Mouse (Mus musculus): ENCODE data around the gene Trhr2. TPM values are rescaled to one million over a fixed set of nuclear protein-coding genes. Genes with fewer than 3 reads are reported as not detected.
"Not testable (repeated sequence)": the region's sequence is repeated elsewhere in the genome, so short reads cannot be mapped to it uniquely, and the experiment has no call there.

Gene Trhr2
- polyA plus RNA-seq, 1 experiment from 2014 or later: 0.20 TPM

GRCm38 (mm10) chr8:122329072-122329471 lies 31.5 kb downstream of the Trhr2 start:
- H3K9ac ChIP-seq: no peak overlapping the region
- H3K9me3 ChIP-seq (replicated peaks): no peaks in the 10 kb centered on the region
- H3K4me1 ChIP-seq: peaks cover 29% of the 10 kb centered on the region
- 47% methylated on average over 6 of the region's 8 CpGs for WGBS
- no peak overlapping the region for H3K27ac ChIP-seq (replicated peaks)
- no peak for ATAC-seq (ENCODE audit: insufficient number of reproducible peaks, low FRiP score, low TSS enrichment, low read depth)
- H3K27me3 ChIP-seq: peaks cover 2% of the 10 kb centered on the region; the same call in 1 of the 2 replicates
- no peak overlapping the region for H3K4me3 ChIP-seq (replicated peaks)
- peaks cover 1% of the 10 kb centered on the region; the same call in 1 of the 2 replicates for H3K36me3 ChIP-seq
- H3K4me2 ChIP-seq (replicated peaks): no peak overlapping the region

GRCm38 (mm10) chr8:122326114-122326542 lies 34.4 kb downstream of the Trhr2 start:
- 42% methylated on average over 14 of the region's 14 CpGs for WGBS
- Histone ChIP-seq H3K9me3 (replicated peaks) (no peaks in the 10 kb centered on the region), H3K4me2 (replicated peaks) (no peak overlapping the region), H3K4me3 (replicated peaks) (no peak overlapping the region), H3K36me3 (no peaks in the 10 kb centered on the region), H3K4me1 (peaks cover 29% of the 10 kb centered on the region), H3K27ac (replicated peaks) (no peak overlapping the region), H3K27me3 (no peaks in the 10 kb centered on the region), H3K9ac (no peak overlapping the region)
- no peak for ATAC-seq (ENCODE audit: insufficient number of reproducible peaks, low FRiP score, low TSS enrichment, low read depth)

GRCm38 (mm10) chr8:122325196-122325595 lies 35.4 kb downstream of the Trhr2 start:
- 82% methylated on average over 2 of the region's 2 CpGs for WGBS

GRCm38 (mm10) chr8:122323951-122324402 lies 36.6 kb downstream of the Trhr2 start:
- not testable (repeated sequence) for ATAC-seq (ENCODE audit: insufficient number of reproducible peaks, low FRiP score, low TSS enrichment, low read depth); H3K4me3 ChIP-seq (replicated peaks)
- 15% methylated on average over 13 of the region's 13 CpGs for WGBS

More at GRCm38 (mm10) chr8:122325196-122325595, 35.4 kb downstream of the Trhr2 start:
- Histone ChIP-seq H3K4me2 (replicated peaks) (no peak overlapping the region), H3K9ac (no peak overlapping the region), H3K4me3 (replicated peaks) (no peak overlapping the region), H3K4me1 (peaks cover 30% of the 10 kb centered on the region), H3K9me3 (replicated peaks) (no peaks in the 10 kb centered on the region), H3K27me3 (no peaks in the 10 kb centered on the region), H3K36me3 (no peaks in the 10 kb centered on the region), H3K27ac (replicated peaks) (no peak overlapping the region)
- no peak for ATAC-seq (ENCODE audit: insufficient number of reproducible peaks, low FRiP score, low TSS enrichment, low read depth)

GRCm38 (mm10) chr8:122322792-122323191 lies 37.8 kb downstream of the Trhr2 start:
- Histone ChIP-seq H3K27me3 (no peaks in the 10 kb centered on the region), H3K4me3 (replicated peaks) (no peak overlapping the region), H3K4me1 (peaks cover 33% of the 10 kb centered on the region), H3K36me3 (no peaks in the 10 kb centered on the region), H3K27ac (replicated peaks) (no peak overlapping the region), H3K4me2 (replicated peaks) (no peak overlapping the region), H3K9me3 (replicated peaks) (no peaks in the 10 kb centered on the region), H3K9ac (no peak overlapping the region)
- no peak for ATAC-seq (ENCODE audit: insufficient number of reproducible peaks, low FRiP score, low TSS enrichment, low read depth)
- WGBS: 61% methylated on average over 11 of the region's 11 CpGs

More at GRCm38 (mm10) chr8:122323951-122324402, 36.6 kb downstream of the Trhr2 start:
- not testable (repeated sequence) for H3K27me3 ChIP-seq; H3K27ac ChIP-seq (replicated peaks); H3K36me3 ChIP-seq; H3K4me2 ChIP-seq (replicated peaks); H3K9ac ChIP-seq; H3K9me3 ChIP-seq (replicated peaks)
- peaks cover 33% of the 10 kb centered on the region for H3K4me1 ChIP-seq

GRCm38 (mm10) chr8:122322126-122322525 lies 38.4 kb downstream of the Trhr2 start:
- peaks cover 33% of the 10 kb centered on the region for H3K4me1 ChIP-seq
- H3K4me3 ChIP-seq (replicated peaks): no peak overlapping the region
- 87% methylated on average over 7 of the region's 7 CpGs for WGBS
- H3K36me3 ChIP-seq: no peaks in the 10 kb centered on the region
- no peaks in the 10 kb centered on the region for H3K27me3 ChIP-seq
- H3K27ac ChIP-seq (replicated peaks): no peak overlapping the region
- no peak overlapping the region for H3K9ac ChIP-seq
- H3K9me3 ChIP-seq (replicated peaks): no peaks in the 10 kb centered on the region
- no peak for ATAC-seq (ENCODE audit: insufficient number of reproducible peaks, low FRiP score, low TSS enrichment, low read depth)
- H3K4me2 ChIP-seq (replicated peaks): no peak overlapping the region

- Histone ChIP-seq H3K27me3 (no peaks in the 10 kb centered on the region), H3K4me3 (replicated peaks) (no peak overlapping the region), H3K4me2 (replicated peaks) (no peak overlapping the region), H3K36me3 (no peaks in the 10 kb centered on the region), H3K4me1 (peaks cover 32% of the 10 kb centered on the region), H3K27ac (replicated peaks) (no peak overlapping the region), H3K9ac (no peak overlapping the region), H3K9me3 (replicated peaks) (no peaks in the 10 kb centered on the region)
- WGBS: 72% methylated on average over 10 of the region's 10 CpGs
- no peak for ATAC-seq (ENCODE audit: insufficient number of reproducible peaks, low FRiP score, low TSS enrichment, low read depth)
Measured at GRCm38 (mm10) chr8:122321455-122321921, 39.1 kb downstream of the Trhr2 start.

- H3K36me3 ChIP-seq: no peaks in the 10 kb centered on the region
- H3K4me3 ChIP-seq (replicated peaks): no peak overlapping the region
- H3K4me2 ChIP-seq (replicated peaks): no peak overlapping the region
- WGBS: 32% methylated on average over 3 of the region's 3 CpGs
- no peak overlapping the region for H3K27ac ChIP-seq (replicated peaks)
- no peak overlapping the region for H3K9ac ChIP-seq
- ATAC-seq (ENCODE audit: insufficient number of reproducible peaks, low FRiP score, low TSS enrichment, low read depth): no peak
- no peaks in the 10 kb centered on the region for H3K9me3 ChIP-seq (replicated peaks)
- H3K4me1 ChIP-seq: peaks cover 24% of the 10 kb centered on the region; the same call in 1 of the 2 replicates
- H3K27me3 ChIP-seq: no peaks in the 10 kb centered on the region
Measured at GRCm38 (mm10) chr8:122320541-122320940, 40.0 kb downstream of the Trhr2 start.

GRCm38 (mm10) chr8:122319708-122320075 lies 40.9 kb downstream of the Trhr2 start:
- no peak overlapping the region for H3K4me3 ChIP-seq (replicated peaks)

GRCm38 (mm10) chr8:122319045-122319707 lies 41.4 kb downstream of the Trhr2 start:
- no peak overlapping the region for H3K27ac ChIP-seq (replicated peaks)
- WGBS: 63% methylated on average over 11 of the region's 11 CpGs
- ATAC-seq (ENCODE audit: insufficient number of reproducible peaks, low FRiP score, low TSS enrichment, low read depth): no peak

More at GRCm38 (mm10) chr8:122319708-122320075, 40.9 kb downstream of the Trhr2 start:
- Histone ChIP-seq H3K27ac (replicated peaks) (no peak overlapping the region), H3K4me2 (replicated peaks) (no peak overlapping the region), H3K4me1 (peaks cover 23% of the 10 kb centered on the region; the same call in 1 of the 2 replicates), H3K27me3 (no peaks in the 10 kb centered on the region), H3K36me3 (no peaks in the 10 kb centered on the region), H3K9ac (no peak overlapping the region), H3K9me3 (replicated peaks) (no peaks in the 10 kb centered on the region)
- ATAC-seq (ENCODE audit: insufficient number of reproducible peaks, low FRiP score, low TSS enrichment, low read depth): no peak
- 65% methylated on average over 7 of the region's 7 CpGs for WGBS

GRCm38 (mm10) chr8:122317918-122318475 lies 42.5 kb downstream of the Trhr2 start:
- no peaks in the 10 kb centered on the region for H3K36me3 ChIP-seq
- H3K4me3 ChIP-seq (replicated peaks): no peak overlapping the region
- H3K27me3 ChIP-seq: no peaks in the 10 kb centered on the region
- no peak overlapping the region for H3K9ac ChIP-seq
- no peak for ATAC-seq (ENCODE audit: insufficient number of reproducible peaks, low FRiP score, low TSS enrichment, low read depth)
- H3K4me2 ChIP-seq (replicated peaks): no peak overlapping the region
- WGBS: 45% methylated on average over 8 of the region's 8 CpGs
- H3K9me3 ChIP-seq (replicated peaks): no peaks in the 10 kb centered on the region
- H3K27ac ChIP-seq (replicated peaks): no peak overlapping the region
- peaks cover 13% of the 10 kb centered on the region; the same call in 1 of the 2 replicates for H3K4me1 ChIP-seq

More at GRCm38 (mm10) chr8:122319045-122319707, 41.4 kb downstream of the Trhr2 start:
- H3K9ac ChIP-seq: no peak overlapping the region
- H3K4me3 ChIP-seq (replicated peaks): no peak overlapping the region
- no peaks in the 10 kb centered on the region for H3K27me3 ChIP-seq
- H3K36me3 ChIP-seq: no peaks in the 10 kb centered on the region
- no peaks in the 10 kb centered on the region for H3K9me3 ChIP-seq (replicated peaks)
- H3K4me2 ChIP-seq (replicated peaks): no peak overlapping the region
- peaks cover 18% of the 10 kb centered on the region; the same call in 1 of the 2 replicates for H3K4me1 ChIP-seq

Measured in embryonic facial prominence, embryonic 15.5 days (tissue).